Mouse (Mus musculus) MEL (cell line): Measurements from ENCODE around the gene Ttc1. TPM values are rescaled to one million over a fixed set of nuclear protein-coding genes. Genes with fewer than 3 reads are reported as not detected.
A peak's percentile ranks its signal among the peaks of the same experiment; 100 is the strongest.

ENCODE experiments used
- DNase-seq: peaks from one replicate; pipeline ENCODE4 v3.0.0; 2011; ENCODE audit warnings: low read depth, low spot score
- H3K27ac ChIP-seq: 2 replicates; pipeline ENCODE4 v1.5.1; 2012; ENCODE audit warnings: low read depth, mild to moderate bottlenecking, control low read depth, low read length, moderate library complexity; ENCODE audit not compliant: control insufficient read depth
- H3K27me3 ChIP-seq, 2 experiments: fragments of 150-350 bp in 1 of 2; sonication (generic) in 1 of 2; 2 replicates each; pipeline ENCODE4 v1.6.1; 2012; ENCODE audit warnings: low read length in 2 of 2, mild to moderate bottlenecking in 2 of 2, improper control_type of control experiment in 1 of 2, moderate library complexity in 1 of 2; ENCODE audit not compliant: insufficient read depth in 2 of 2, control insufficient read depth in 1 of 2
- H3K36me3 ChIP-seq, 2 experiments: 2 replicates each; pipeline ENCODE4 v1.6.1; 2012 to 2014; ENCODE audit warnings: low read length in 2 of 2, improper control_type of control experiment in 1 of 2, inconsistent platforms in 1 of 2, mild to moderate bottlenecking in 1 of 2; ENCODE audit not compliant: insufficient read depth in 2 of 2, control insufficient read depth in 1 of 2
- H3K4me1 ChIP-seq, 2 experiments: fragments of 150-350 bp in 1 of 2; sonication (generic) in 1 of 2; 2 replicates each; pipeline ENCODE4 v1.6.1; 2012; ENCODE audit warnings: low read length in 2 of 2, improper control_type of control experiment in 1 of 2, mild to moderate bottlenecking in 1 of 2; ENCODE audit not compliant: insufficient read depth in 2 of 2, control insufficient read depth in 1 of 2
- H3K4me3 ChIP-seq, 2 experiments: fragments of 150-350 bp in 1 of 2; sonication (generic) in 1 of 2; 2 replicates each; pipeline ENCODE4 v1.5.1; 2012; ENCODE audit warnings: low read depth in 2 of 2, low read length in 2 of 2, mild to moderate bottlenecking in 2 of 2, moderate library complexity in 2 of 2, control low read depth in 1 of 2, improper control_type of control experiment in 1 of 2; ENCODE audit not compliant: control insufficient read depth in 1 of 2, insufficient read depth in 1 of 2
- H3K79me2 ChIP-seq: 2 replicates; pipeline ENCODE4 v1.6.1; 2012; ENCODE audit warnings: mild to moderate bottlenecking, low read length, moderate library complexity; ENCODE audit not compliant: control insufficient read depth, poor library complexity, insufficient read depth
- H3K9ac ChIP-seq: 2 replicates; pipeline ENCODE4 v1.6.1; 2012; ENCODE audit warnings: low read depth, mild to moderate bottlenecking, control low read depth, low read length, moderate library complexity; ENCODE audit not compliant: control insufficient read depth, poor library complexity, severe bottlenecking
- H3K9me3 ChIP-seq: fragments of 150-350 bp; sonication (generic); replicated peaks from 2 replicates; pipeline ENCODE4 v1.6.1; 2012; ENCODE audit warnings: mild to moderate bottlenecking, low read length, improper control_type of control experiment, moderate library complexity; ENCODE audit not compliant: insufficient read depth
- CHD1 ChIP-seq: IDR thresholded peaks from 2 replicates; pipeline ENCODE4 v1.6.1; 2012; ENCODE audit warnings: low read depth, mild to moderate bottlenecking, inconsistent platforms, low read length, improper control_type of control experiment
- CHD2 ChIP-seq: IDR thresholded peaks from 2 replicates; pipeline ENCODE4 v1.6.1; 2011; ENCODE audit warnings: low read length, improper control_type of control experiment
- CTCF ChIP-seq, 3 experiments: IDR thresholded peaks in 2 of 3; conservative IDR thresholded peaks in 1 of 3; 2 replicates each; pipeline ENCODE4 v1.5.1; 2011 to 2012; ENCODE audit warnings: low read length in 3 of 3, low read depth in 2 of 3, mild to moderate bottlenecking in 2 of 3, improper control_type of control experiment in 1 of 3, inconsistent platforms in 1 of 3, mixed read lengths in 1 of 3, moderate library complexity in 1 of 3; ENCODE audit not compliant: control insufficient read depth in 1 of 3, insufficient read depth in 1 of 3, poor library complexity in 1 of 3, severe bottlenecking in 1 of 3
- E2F4 ChIP-seq: IDR thresholded peaks from 2 replicates; pipeline ENCODE4 v1.6.1; 2011; ENCODE audit warnings: low read depth, low read length, improper control_type of control experiment, borderline replicate concordance
- ELF1 ChIP-seq: IDR thresholded peaks from 2 replicates; pipeline ENCODE4 v1.6.1; 2014; ENCODE audit warnings: low read depth, mild to moderate bottlenecking, inconsistent platforms, low read length, improper control_type of control experiment, moderate library complexity
- ETS1 ChIP-seq: IDR thresholded peaks from 2 replicates; pipeline ENCODE4 v1.6.1; 2012; ENCODE audit warnings: low read depth, mild to moderate bottlenecking, inconsistent platforms, low read length, improper control_type of control experiment, moderate library complexity
- HCFC1 ChIP-seq: IDR thresholded peaks from 2 replicates; pipeline ENCODE4 v1.6.1; 2012; ENCODE audit warnings: low read depth, mild to moderate bottlenecking, inconsistent platforms, low read length, improper control_type of control experiment, moderate library complexity
- KAT2A ChIP-seq: conservative IDR thresholded peaks from 2 replicates; pipeline ENCODE4 v1.6.1; 2012; ENCODE audit warnings: low read depth, low read length, improper control_type of control experiment, inconsistent platforms
- MAX ChIP-seq: IDR thresholded peaks from 2 replicates; pipeline ENCODE4 v1.6.1; 2011; ENCODE audit warnings: low read length, improper control_type of control experiment
- MAZ ChIP-seq: IDR thresholded peaks from 2 replicates; pipeline ENCODE4 v1.6.1; 2012; ENCODE audit warnings: low read depth, mild to moderate bottlenecking, inconsistent platforms, low read length, improper control_type of control experiment
- MXI1 ChIP-seq: IDR thresholded peaks from 2 replicates; pipeline ENCODE4 v1.6.1; 2011; ENCODE audit warnings: mild to moderate bottlenecking, low read depth, low read length, improper control_type of control experiment
- MYC ChIP-seq: IDR thresholded peaks from 2 replicates; pipeline ENCODE4 v1.6.1; 2011; ENCODE audit warnings: low read depth, mild to moderate bottlenecking, low read length, improper control_type of control experiment, moderate library complexity
- NELFE ChIP-seq: IDR thresholded peaks from 2 replicates; pipeline ENCODE4 v1.6.1; 2011; ENCODE audit warnings: low read depth, low read length, improper control_type of control experiment
- POLR2AphosphoS2 ChIP-seq: IDR thresholded peaks from 2 replicates; pipeline ENCODE4 v1.6.1; 2011; ENCODE audit warnings: low read length, improper control_type of control experiment
- RCOR1 ChIP-seq: IDR thresholded peaks from 2 replicates; pipeline ENCODE4 v1.6.1; 2012; ENCODE audit warnings: low read depth, mild to moderate bottlenecking, inconsistent platforms, low read length, improper control_type of control experiment
- SIN3A ChIP-seq: IDR thresholded peaks from 2 replicates; pipeline ENCODE4 v1.6.1; 2012; ENCODE audit warnings: low read length, improper control_type of control experiment, inconsistent platforms
- SMC3 ChIP-seq: IDR thresholded peaks from 2 replicates; pipeline ENCODE4 v1.6.1; 2011; ENCODE audit warnings: low read depth, low read length, improper control_type of control experiment
- TAL1 ChIP-seq: IDR thresholded peaks from 2 replicates; pipeline ENCODE4 v1.6.1; 2012; ENCODE audit warnings: mild to moderate bottlenecking, inconsistent platforms, low read length, moderate library complexity, mixed read lengths
- TBP ChIP-seq: IDR thresholded peaks from 2 replicates; pipeline ENCODE4 v1.8.0; 2011; ENCODE audit warnings: low read depth, low read length, improper control_type of control experiment
- TCF12 ChIP-seq: IDR thresholded peaks from 2 replicates; pipeline ENCODE4 v1.6.1; 2014; ENCODE audit warnings: low read depth, mild to moderate bottlenecking, inconsistent platforms, low read length, improper control_type of control experiment, moderate library complexity
- UBTF ChIP-seq: IDR thresholded peaks from 2 replicates; pipeline ENCODE4 v1.6.1; 2012; ENCODE audit warnings: low read depth, mild to moderate bottlenecking, inconsistent platforms, low read length, improper control_type of control experiment, moderate library complexity, borderline replicate concordance; ENCODE audit not compliant: insufficient read depth
- USF1 ChIP-seq: IDR thresholded peaks from 2 replicates; pipeline ENCODE4 v1.6.1; 2014; ENCODE audit warnings: low read depth, mild to moderate bottlenecking, inconsistent platforms, low read length, improper control_type of control experiment, moderate library complexity
- USF2 ChIP-seq, 2 experiments: IDR thresholded peaks; 2 replicates each; pipeline ENCODE4 v1.6.1; 2011 to 2012; ENCODE audit warnings: improper control_type of control experiment in 2 of 2, low read length in 2 of 2, borderline replicate concordance in 1 of 2, inconsistent platforms in 1 of 2, low read depth in 1 of 2, mild to moderate bottlenecking in 1 of 2; ENCODE audit not compliant: insufficient read depth in 1 of 2
- ZKSCAN1 ChIP-seq: IDR thresholded peaks from 2 replicates; pipeline ENCODE4 v1.6.1; 2012; ENCODE audit warnings: low read depth, mild to moderate bottlenecking, inconsistent platforms, low read length, improper control_type of control experiment, moderate library complexity
- ZMIZ1 ChIP-seq: IDR thresholded peaks from 2 replicates; pipeline ENCODE4 v1.6.1; 2012; ENCODE audit warnings: low read depth, mild to moderate bottlenecking, inconsistent platforms, low read length, improper control_type of control experiment, moderate library complexity
- ZNF384 ChIP-seq: IDR thresholded peaks from 2 replicates; pipeline ENCODE4 v1.6.1; 2012; ENCODE audit warnings: low read depth, mild to moderate bottlenecking, inconsistent platforms, low read length, improper control_type of control experiment
- polyA plus RNA-seq, 2 experiments: library from polyadenylated mRNA; stranded (reverse) in 1 of 2; unstranded in 1 of 2; fragments of >175 nt in 1 of 2; fragments of >200 nt in 1 of 2; gene quantifications; 2 replicates each; pipeline versions ENCODE4 v1.2.1 to v1.2.4; 2012; ENCODE audit warnings: low replicate concordance in 2 of 2, low read depth in 1 of 2; ENCODE audit not compliant: insufficient read length in 2 of 2, insufficient read depth in 1 of 2, missing spikeins in 1 of 2
- total RNA-seq: library from RNA; depleted of rRNA; stranded (reverse); fragments of 300-350 nt; gene quantifications from 2 replicates; pipeline ENCODE4 v1.2.3, GENCODE M21; 2012

The Ttc1 gene
- total and polyA plus RNA-seq, 3 experiments, result 68.6 to 117 TPM; not detected in 1

DNA sequence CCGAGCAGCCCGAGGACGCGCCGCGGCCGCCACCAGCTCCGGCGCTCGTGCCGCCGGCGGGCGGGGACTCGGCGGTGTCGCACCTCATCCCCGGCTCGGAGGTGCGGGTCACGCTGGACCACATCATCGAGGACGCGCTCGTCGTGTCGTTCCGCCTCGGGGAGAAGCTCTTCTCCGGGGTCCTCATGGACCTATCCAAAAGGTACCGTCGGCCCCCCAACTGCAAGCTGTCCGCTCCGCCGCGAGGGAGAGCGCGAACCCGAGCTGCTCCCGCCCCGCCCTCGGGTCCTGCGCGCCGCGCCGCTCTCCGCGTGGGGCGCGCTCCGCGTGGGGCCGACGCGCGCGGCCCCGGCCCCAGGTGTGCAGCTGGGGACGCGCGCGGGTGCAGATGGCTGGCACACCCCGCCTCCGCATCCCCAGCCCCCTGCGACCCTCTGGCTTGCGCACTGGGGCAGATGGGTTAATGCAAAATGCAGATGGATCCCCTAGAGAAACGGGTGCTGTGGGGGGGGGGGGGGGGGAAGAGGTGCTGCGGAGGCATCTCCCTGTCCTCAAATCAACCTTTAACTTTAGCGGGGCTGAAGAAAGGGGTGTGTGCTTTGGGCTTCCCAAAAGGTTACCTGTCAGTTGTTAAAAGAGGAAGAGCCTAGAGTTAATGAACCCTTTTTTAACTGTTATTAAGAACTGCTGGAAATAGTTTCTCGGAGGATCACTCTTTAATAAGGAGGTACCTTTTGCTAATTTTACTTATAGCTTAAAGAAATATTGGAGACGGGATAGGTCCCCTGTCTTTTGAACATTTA is 65.2 kb downstream of the Ttc1 start:
- peak; percentile 59 for DNase-seq
- peaks cover 30% of the 10 kb centered on the region for H3K79me2 ChIP-seq
- no peaks in the 10 kb centered on the region for H3K9me3 ChIP-seq
- H3K36me3 ChIP-seq, result peaks cover 24 to 39% of the 10 kb centered on the region in 2 experiments
- TF ChIP-seq SIN3A (peak; percentile 51), UBTF (no peak), KAT2A (no peak), MYC (no peak), CHD2 (no peak), TAL1 (no peak), HCFC1 (no peak), E2F4 (no peak), MXI1 (peak; percentile 22; the same call in 1 of the 2 replicates), NELFE (no peak; the same call in 1 of the 2 replicates), CHD1 (0 out of 2 replicates have a peak, but pooled peaks have one; percentile 37), TCF12 (0 out of 2 replicates have a peak, but pooled peaks have one; percentile 15), USF1 (no peak)
- peak overlapping the region; percentile 60 for H3K27ac ChIP-seq
- H3K9ac ChIP-seq, result peak overlapping the region; percentile 96
- peaks cover 11 to 12% of the 10 kb centered on the region in 2 experiments for H3K4me1 ChIP-seq
- H3K4me3 ChIP-seq, result peak overlapping the region; percentile 94 to 98
- H3K27me3 ChIP-seq, result peaks cover 0 to 2% of the 10 kb centered on the region in 2 experiments; a peak in 2 of 4 replicates

DNA sequence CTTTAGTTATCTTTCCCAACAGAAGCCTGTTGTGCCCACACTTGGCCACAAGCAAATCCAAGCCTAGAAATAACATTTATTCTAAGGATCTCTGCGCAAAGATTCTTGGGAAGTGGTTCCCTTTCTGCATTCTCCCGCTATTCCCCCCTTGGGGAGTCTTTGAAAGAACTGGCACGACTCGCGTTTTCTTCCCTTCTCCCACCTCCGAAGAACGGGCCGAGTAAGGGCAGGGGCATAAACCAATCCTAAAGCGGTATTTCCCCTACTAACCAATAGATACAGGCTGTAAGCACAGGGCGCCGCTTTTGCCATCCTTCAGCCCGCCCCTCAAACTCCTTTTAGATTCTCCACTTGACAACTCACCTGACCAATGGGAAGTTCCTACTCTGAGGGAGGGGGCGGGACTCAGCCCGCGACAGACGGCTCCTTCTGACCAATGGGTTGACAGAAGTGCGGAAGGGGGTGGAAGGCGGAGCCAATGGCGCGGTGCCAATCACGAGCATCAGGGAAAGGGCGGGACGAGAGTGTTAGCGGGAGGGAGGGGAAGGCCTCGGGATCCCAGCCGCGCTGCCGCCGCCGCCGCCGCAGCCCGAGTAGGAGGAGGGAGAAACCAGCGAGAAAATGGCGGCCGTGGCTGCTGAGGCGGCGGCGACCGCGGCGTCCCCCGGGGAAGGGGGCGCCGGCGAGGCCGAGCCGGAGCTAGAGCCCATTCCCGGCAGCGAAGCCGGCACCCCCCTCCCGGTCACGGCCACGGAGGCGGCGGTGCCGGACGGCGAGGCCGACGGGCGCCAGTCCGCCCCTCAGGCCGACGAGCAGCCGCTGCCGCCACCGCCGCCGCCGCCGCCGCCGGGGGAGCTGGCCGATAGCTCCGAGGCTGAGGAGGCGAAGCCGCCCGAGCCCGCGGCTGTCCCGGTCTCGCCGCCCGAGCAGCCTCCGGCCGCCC is 66.1 kb downstream of the Ttc1 start, which contains the start of gene Pwwp2a:
TSS of gene Pwwp2a (plus strand) at position 527 of the 943 bp plus-strand sequence.
- Histone ChIP-seq H3K9ac (peak within 1 kb of the TSS; percentile 96), H3K4me1 (peaks cover 6 to 11% of the 10 kb centered on the region in 2 experiments), H3K36me3 (peaks cover 18 to 33% of the 10 kb centered on the region in 2 experiments), H3K4me3 (peak within 1 kb of the TSS; percentile 94 to 98), H3K9me3 (no peaks in the 10 kb centered on the region), H3K27me3 (peaks cover 0 to 5% of the 10 kb centered on the region in 2 experiments; a peak in 2 of 4 replicates), H3K79me2 (peaks cover 28% of the 10 kb centered on the region), H3K27ac (peak within 1 kb of the TSS; percentile 71)
- peak; percentile 100 for DNase-seq
- no peak for TF ChIP-seq CHD1
- TF ChIP-seq ZKSCAN1, result no peak
- TF ChIP-seq ZMIZ1, result peak; percentile 92
- TF ChIP-seq CTCF (IDR thresholded peaks at IDR 0.05 in 2 of 3, conservative IDR thresholded peaks at IDR 0.05 in 1 of 3; ENCODE audit: control insufficient read depth in 1 of 3, insufficient read depth in 1 of 3, low read depth in 2 of 3, low read length in 3 of 3, poor library complexity in 1 of 3, severe bottlenecking in 1 of 3), result no peak
- peak; percentile 81 for TF ChIP-seq SIN3A
- peak; percentile 69 for TF ChIP-seq MAX
- no peak for TF ChIP-seq UBTF
- no peak for TF ChIP-seq SMC3
- peak; percentile 29; the same call in 1 of the 2 replicates for TF ChIP-seq ETS1
- peak; percentile 94 for TF ChIP-seq MAZ
- TF ChIP-seq USF2 (IDR thresholded peaks at IDR 0.05; ENCODE audit: borderline replicate concordance in 1 of 2, insufficient read depth in 1 of 2, low read depth in 1 of 2, low read length in 2 of 2), result no peak
- TF ChIP-seq RCOR1, result peak; percentile 69
- TF ChIP-seq ELF1, result peak; percentile 83
- peak; percentile 60 for TF ChIP-seq KAT2A
- peak; percentile 67; the same call in 1 of the 2 replicates for TF ChIP-seq MXI1
- peak; percentile 76; the same call in 1 of the 2 replicates for TF ChIP-seq MYC
- TF ChIP-seq TAL1, result no peak
- peak; percentile 83 for TF ChIP-seq POLR2AphosphoS2
- TF ChIP-seq ZNF384, result no peak
- peak; percentile 39; the same call in 1 of the 2 replicates for TF ChIP-seq TCF12
- peak; percentile 90 for TF ChIP-seq TBP
